Mouse (Mus musculus): ENCODE measurements around the gene Myg1.

DNA sequence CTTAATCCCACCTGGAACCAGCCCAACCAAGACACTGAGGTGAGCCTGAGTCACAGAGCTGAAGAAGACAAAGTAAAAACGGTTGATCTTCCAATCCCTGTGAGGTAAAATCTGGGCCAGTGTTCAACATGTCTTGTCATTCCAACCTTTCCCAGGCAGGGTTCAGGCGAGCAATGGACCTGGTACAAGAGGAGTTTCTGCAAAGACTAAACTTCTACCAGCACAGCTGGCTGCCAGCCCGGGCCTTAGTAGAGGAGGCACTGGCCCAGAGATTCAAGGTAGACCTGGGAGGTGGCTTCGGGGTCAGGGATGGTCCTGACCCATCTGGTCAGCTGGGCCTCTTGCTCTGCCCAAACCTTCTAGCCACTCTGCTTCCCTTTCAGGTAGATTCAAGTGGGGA lies 5.4 kb downstream of the Myg1 start:
- TF ChIP-seq CTCF (IDR thresholded peaks at IDR 0.05; ENCODE audit: borderline replicate concordance, control insufficient read depth, extremely low read depth, insufficient read depth, low read length, poor library complexity) (no peak), POLR2A (IDR thresholded peaks at IDR 0.05; ENCODE audit: control insufficient read depth, extremely low read depth, insufficient read depth, low read length, poor library complexity) (no peak)

Data from thymus, adult 2 months (tissue).